Mouse (Mus musculus): ENCODE measurements around the gene Hist2h4. TPM values are rescaled to one million over a fixed set of nuclear protein-coding genes. Genes with fewer than 3 reads are reported as not detected.
A peak's percentile ranks its signal among the peaks of the same experiment; 100 is the strongest.

Hist2h4 gene
- 52.8 and 60.5 TPM in 2 replicates for total RNA-seq (2014; rRNA removed)
- 3.5 and 5.1 TPM in 2 replicates for polyA plus RNA-seq (2015; fragmentation: Nextera tagmentation; extraction: Ambion mirVana)

DNA sequence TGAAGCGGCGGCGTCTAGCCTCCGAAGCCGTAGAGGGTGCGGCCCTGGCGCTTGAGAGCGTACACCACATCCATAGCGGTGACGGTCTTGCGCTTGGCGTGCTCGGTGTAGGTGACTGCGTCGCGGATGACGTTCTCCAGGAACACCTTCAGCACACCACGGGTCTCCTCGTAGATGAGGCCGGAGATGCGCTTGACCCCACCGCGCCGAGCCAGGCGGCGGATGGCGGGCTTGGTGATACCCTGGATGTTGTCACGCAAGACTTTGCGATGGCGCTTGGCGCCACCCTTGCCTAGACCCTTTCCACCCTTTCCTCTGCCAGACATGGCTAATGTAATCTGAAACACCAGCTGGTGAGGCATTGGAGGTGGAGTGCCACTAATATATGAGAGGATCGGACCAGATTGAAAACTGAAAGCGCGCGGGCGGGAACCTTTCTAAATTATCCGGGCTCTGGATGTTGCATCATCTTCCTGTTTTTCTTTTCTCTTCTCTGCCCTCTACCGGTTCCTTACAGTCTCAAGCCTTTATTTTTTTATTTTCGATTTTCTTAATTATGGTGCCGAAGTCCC is at the start of gene Hist2h4:
Hist2h4 (minus strand) TSS at position 333 of the 572 bp plus-strand sequence.
- H3K27ac ChIP-seq (ENCODE audit: low read depth, low read length), result peak within 1 kb of the TSS; percentile 98
- no peaks in the 10 kb centered on the region for H3K27me3 ChIP-seq (ENCODE audit: insufficient read depth, low read length)
- ATAC-seq (peak; percentile 91), DNase-seq (peak; percentile 97)
- H3K4me1 ChIP-seq (ENCODE audit: insufficient read depth), result peaks cover 16% of the 10 kb centered on the region
- TF ChIP-seq CTCF (IDR thresholded peaks at IDR 0.05; ENCODE audit: low read depth), result peak; percentile 64
- peak within 1 kb of the TSS; percentile 59 for H3K4me3 ChIP-seq (ENCODE audit: low read depth, low read length)
- H3K9me3 ChIP-seq (ENCODE audit: low read length), result no peaks in the 10 kb centered on the region
- WGBS, result under 1% methylated on average over 40 of the region's 40 CpGs
- no peaks in the 10 kb centered on the region for H3K36me3 ChIP-seq (ENCODE audit: insufficient read depth)
- H3K4me2 ChIP-seq (ENCODE audit: low read depth), result peak within 1 kb of the TSS; percentile 73
- H3K9ac ChIP-seq, result peak within 1 kb of the TSS; percentile 92

DNA sequence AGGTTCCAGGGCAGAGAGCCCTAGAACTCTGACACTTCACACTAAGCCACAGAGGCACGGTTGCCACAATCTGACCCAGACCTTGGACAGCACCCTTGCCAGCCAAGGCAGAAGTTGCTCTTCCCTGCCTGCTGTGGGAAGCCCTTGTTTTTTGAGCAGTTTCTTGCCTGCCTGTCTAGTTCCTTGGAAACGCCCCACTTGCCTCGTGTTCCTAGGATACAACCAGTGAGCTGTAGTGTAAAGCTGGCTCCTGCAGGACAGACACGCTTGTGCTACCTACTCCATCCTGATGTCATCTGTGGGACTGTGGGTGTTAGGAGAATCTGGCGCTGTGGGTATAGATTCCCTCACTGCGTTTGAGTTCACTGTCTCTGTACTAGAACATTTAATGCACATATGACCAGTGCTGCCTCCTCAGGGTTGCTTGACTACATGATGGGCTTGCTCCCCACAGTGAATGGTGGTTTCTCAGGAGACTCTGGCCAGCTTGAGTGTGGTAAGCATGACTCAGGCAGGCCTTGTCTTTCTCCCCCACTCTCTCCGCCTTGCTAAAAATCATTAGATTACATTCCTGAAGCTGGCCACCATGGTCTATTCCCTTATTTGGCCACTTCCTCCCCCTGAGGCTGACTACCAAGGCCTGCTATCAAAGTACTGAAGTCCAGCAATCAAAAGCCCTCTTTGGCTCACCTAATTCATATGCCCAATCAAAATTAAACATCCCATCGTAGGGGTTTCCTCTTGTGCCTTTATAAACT is 49.4 kb upstream of the Hist2h4 start:
- Histone ChIP-seq H3K27ac (ENCODE audit: low read depth, low read length) (no peak overlapping the region), H3K4me3 (ENCODE audit: low read depth, low read length) (no peak overlapping the region), H3K9ac (no peak overlapping the region), H3K36me3 (ENCODE audit: insufficient read depth) (no peaks in the 10 kb centered on the region), H3K9me3 (ENCODE audit: low read length) (no peaks in the 10 kb centered on the region), H3K27me3 (ENCODE audit: insufficient read depth, low read length) (no peaks in the 10 kb centered on the region), H3K4me2 (ENCODE audit: low read depth) (no peak overlapping the region), H3K4me1 (ENCODE audit: insufficient read depth) (no peaks in the 10 kb centered on the region)
- WGBS, result 67% methylated on average over 8 of the region's 8 CpGs
- ATAC-seq (0 out of 2 replicates have a peak, but pooled peaks have one; percentile 25), DNase-seq (no peak)
- TF ChIP-seq CTCF (IDR thresholded peaks at IDR 0.05; ENCODE audit: low read depth), result no peak

DNA sequence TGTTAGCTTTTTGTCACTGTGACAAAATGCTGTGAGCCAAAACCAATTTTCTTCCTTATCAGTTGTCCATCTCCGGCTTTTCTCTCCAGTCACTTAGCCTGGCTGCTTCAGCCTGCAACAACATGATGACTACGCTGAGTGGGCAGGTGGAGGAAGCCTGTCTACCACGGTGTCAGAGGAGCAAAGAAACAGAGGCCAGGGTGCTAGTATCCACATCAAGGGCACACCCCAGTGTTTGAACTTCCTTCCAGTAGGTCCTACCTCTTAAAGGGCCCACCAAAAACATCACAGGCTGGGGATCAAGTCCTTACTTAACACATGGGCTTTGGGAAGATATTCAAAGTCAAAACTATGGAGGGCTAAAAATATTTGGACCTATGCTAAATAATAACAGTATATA is 46.3 kb upstream of the Hist2h4 start:
- no peak for TF ChIP-seq CTCF (IDR thresholded peaks at IDR 0.05; ENCODE audit: low read depth)
- no peaks in the 10 kb centered on the region for H3K4me1 ChIP-seq (ENCODE audit: insufficient read depth)
- no peak overlapping the region for H3K4me2 ChIP-seq (ENCODE audit: low read depth)
- DNase-seq (no peak), ATAC-seq (no peak)
- no peaks in the 10 kb centered on the region for H3K9me3 ChIP-seq (ENCODE audit: low read length)
- H3K27me3 ChIP-seq (ENCODE audit: insufficient read depth, low read length), result no peaks in the 10 kb centered on the region
- H3K4me3 ChIP-seq (ENCODE audit: low read depth, low read length), result no peak overlapping the region
- no peaks in the 10 kb centered on the region for H3K36me3 ChIP-seq (ENCODE audit: insufficient read depth)
- no peak overlapping the region for H3K27ac ChIP-seq (ENCODE audit: low read depth, low read length)
- no peak overlapping the region for H3K9ac ChIP-seq
- 69% methylated on average over 3 of the region's 3 CpGs for WGBS

DNA sequence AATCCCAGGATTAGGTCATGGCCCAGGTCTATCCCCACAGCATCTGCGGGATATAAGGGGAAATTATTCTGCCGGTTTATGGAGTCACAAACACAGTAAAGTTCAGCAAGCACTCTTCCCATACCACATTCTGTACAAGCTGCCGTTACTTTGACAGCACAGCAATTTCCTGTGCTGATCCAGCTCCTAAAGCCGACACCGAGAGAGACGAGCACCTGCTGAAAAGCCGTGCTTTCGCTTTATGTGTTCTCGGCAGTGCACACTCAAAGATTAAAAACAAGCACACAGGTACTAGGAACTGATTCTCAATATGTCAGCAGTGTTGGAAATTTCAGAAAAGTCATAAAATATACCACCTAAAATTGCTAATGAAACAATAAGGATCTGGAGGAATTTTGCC is 43.4 kb upstream of the Hist2h4 start:
- H3K4me2 ChIP-seq (ENCODE audit: low read depth), result no peak overlapping the region
- ATAC-seq (no peak), DNase-seq (no peak)
- H3K9me3 ChIP-seq (ENCODE audit: low read length), result no peaks in the 10 kb centered on the region
- H3K4me3 ChIP-seq (ENCODE audit: low read depth, low read length), result no peak overlapping the region
- no peak overlapping the region for H3K9ac ChIP-seq
- H3K4me1 ChIP-seq (ENCODE audit: insufficient read depth), result no peaks in the 10 kb centered on the region
- no peak overlapping the region for H3K27ac ChIP-seq (ENCODE audit: low read depth, low read length)
- 79% methylated on average over 9 of the region's 9 CpGs for WGBS
- TF ChIP-seq CTCF (IDR thresholded peaks at IDR 0.05; ENCODE audit: low read depth), result no peak
- peaks cover 5% of the 10 kb centered on the region; the same call in 1 of the 2 replicates for H3K27me3 ChIP-seq (ENCODE audit: insufficient read depth, low read length)
- no peaks in the 10 kb centered on the region for H3K36me3 ChIP-seq (ENCODE audit: insufficient read depth)

- no peak overlapping the region for H3K9ac ChIP-seq
- no peaks in the 10 kb centered on the region for H3K4me1 ChIP-seq (ENCODE audit: insufficient read depth)
- DNase-seq (no peak), ATAC-seq (no peak)
- H3K4me2 ChIP-seq (ENCODE audit: low read depth), result no peak overlapping the region
- no peaks in the 10 kb centered on the region for H3K36me3 ChIP-seq (ENCODE audit: insufficient read depth)
- TF ChIP-seq CTCF (IDR thresholded peaks at IDR 0.05; ENCODE audit: low read depth), result no peak
- no peaks in the 10 kb centered on the region for H3K9me3 ChIP-seq (ENCODE audit: low read length)
- no peak overlapping the region for H3K27ac ChIP-seq (ENCODE audit: low read depth, low read length)
- no peak overlapping the region for H3K4me3 ChIP-seq (ENCODE audit: low read depth, low read length)
- peaks cover 5% of the 10 kb centered on the region; the same call in 1 of the 2 replicates for H3K27me3 ChIP-seq (ENCODE audit: insufficient read depth, low read length)
- 84% methylated on average over 5 of the region's 5 CpGs for WGBS
Observed at GRCm38 (mm10) chr3:96302076-96302475, 39.0 kb upstream of the Hist2h4 start.

DNA sequence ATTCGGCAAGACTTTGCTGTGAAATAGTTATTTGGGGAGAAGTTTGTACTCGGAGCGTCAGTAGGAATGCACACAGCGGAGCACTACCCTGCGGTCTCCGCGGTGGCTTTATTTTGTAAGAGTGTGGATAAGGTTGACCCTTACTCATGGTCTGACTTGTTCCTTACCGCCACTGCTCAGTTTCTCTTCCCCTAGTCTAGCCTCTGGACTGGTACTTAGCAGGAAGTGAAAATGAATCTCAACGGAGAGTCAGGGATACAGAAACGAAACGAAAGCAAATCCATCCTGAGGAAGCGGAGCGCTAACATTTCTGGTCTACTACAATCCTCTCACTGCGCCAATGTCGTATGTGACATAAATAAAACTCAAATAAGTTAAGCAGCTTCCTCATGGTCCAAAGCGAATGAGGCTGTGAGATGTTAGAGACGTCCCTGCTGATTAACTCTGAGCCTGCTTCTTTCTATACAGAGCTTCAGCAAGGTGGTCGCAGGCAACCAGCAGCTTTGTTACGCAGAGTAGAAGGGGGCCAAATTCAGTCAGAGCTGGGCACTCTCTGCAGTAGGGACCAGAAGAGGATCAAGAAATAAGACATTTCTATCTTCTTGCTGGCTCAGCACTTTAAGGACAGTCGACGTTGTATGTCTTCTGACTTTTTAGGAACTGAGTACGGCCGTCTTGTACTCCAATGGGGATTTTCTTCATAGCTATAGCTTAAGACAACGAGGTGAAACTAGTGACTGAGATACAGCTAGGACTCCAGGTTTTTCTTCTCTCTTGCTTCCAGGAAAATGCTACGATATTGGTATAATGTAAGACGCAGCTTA is 37.8 kb upstream of the Hist2h4 start:
- WGBS, result 77% methylated on average over 26 of the region's 26 CpGs
- ATAC-seq, result no peak
- Histone ChIP-seq H3K4me3 (ENCODE audit: low read depth, low read length) (no peak overlapping the region), H3K4me1 (ENCODE audit: insufficient read depth) (no peaks in the 10 kb centered on the region), H3K4me2 (ENCODE audit: low read depth) (no peak overlapping the region), H3K9ac (no peak overlapping the region), H3K9me3 (ENCODE audit: low read length) (no peaks in the 10 kb centered on the region), H3K36me3 (ENCODE audit: insufficient read depth) (no peaks in the 10 kb centered on the region), H3K27me3 (ENCODE audit: insufficient read depth, low read length) (peaks cover 5% of the 10 kb centered on the region; the same call in 1 of the 2 replicates), H3K27ac (ENCODE audit: low read depth, low read length) (no peak overlapping the region)
- no peak for TF ChIP-seq CTCF (IDR thresholded peaks at IDR 0.05; ENCODE audit: low read depth)
- DNase-seq, result no peak

Measured in forebrain, postnatal 0 days (tissue).